Mouse (Mus musculus) liver, adult (tissue): ENCODE measurements around the gene Nup98.
A peak's percentile ranks its signal among the peaks of the same experiment; 100 is the strongest.

Experiments
- GATA4 ChIP-seq: IDR thresholded peaks from 2 replicates; pipeline ENCODE4 v1.6.1; 2014; ENCODE audit warnings: mild to moderate bottlenecking, low read length; ENCODE audit not compliant: insufficient replicate concordance

Gene Nup98

DNA sequence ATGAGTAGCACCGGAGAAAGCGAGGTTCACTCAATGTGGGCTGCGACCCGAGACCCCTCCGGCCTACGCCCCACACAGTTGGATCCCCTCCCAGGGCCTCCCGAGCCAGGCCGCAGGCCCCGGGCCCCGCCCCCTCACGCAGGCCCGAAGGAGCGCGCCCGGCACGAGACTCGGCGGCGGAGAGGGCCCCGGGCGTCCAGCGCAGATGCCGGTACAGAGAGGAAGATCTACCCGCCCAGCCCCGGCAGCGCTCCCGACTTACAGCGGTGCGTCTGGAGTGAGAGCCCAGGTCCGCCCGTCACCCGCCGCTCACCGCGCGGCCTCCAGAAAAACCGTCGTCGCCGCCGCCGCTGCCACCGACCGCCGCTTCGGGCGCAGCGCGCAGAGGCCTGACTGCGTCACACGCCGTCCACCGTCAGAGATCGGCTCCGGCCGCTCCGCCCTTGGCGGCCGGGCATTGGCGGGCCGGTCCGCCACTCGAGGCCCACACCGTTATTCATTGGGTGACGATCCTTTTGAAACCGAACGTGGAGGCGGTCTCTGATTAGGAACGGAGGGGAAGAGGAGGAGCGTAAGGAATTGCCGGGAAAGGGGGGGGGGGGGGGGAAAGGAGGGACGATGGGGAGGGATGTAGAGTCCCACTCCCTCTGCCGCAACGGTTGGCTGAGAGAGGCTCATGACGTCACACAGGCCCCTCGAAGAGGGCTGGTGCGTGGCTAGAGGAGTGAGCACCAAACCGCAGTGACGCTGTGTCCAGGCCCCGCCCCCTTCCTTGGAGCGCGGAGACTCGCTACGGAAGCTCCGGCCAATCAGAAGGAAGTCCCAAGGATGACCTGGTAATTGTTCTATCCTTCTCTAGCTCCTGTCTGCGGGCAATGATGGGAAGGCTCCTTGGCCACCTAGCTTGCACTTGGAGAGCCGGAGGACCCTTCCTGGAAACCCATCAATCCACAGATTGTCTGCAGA is at the start of gene Nup98, which contains the start of gene Pgap2:
Gene Nup98 (minus strand): TSS at position 421 of the 966 bp plus-strand sequence.
Gene Pgap2 (plus strand): TSS at position 453 of the 966 bp plus-strand sequence.
- peak; percentile 63; the same call in 1 of the 2 replicates for TF ChIP-seq GATA4

DNA sequence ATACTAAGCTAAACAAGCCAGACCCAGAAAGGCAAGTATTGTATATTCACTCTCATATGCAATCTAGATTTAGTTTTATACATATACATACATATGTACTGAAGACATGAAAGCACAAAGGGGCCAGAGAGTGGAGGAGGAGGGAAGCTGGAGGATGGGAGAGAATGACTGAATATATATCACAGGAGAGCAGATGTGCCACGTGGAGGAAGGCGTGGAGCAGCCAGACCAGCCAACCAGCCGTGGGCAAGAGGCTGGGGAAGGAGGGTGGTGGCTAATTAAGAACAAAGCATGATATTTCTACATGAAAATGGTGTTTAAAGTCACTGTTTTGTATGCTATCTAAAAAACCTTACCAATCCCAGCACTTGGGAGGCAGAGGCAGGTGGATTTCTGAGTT is 48.8 kb upstream of the Nup98 start:
- no peak for TF ChIP-seq GATA4

DNA sequence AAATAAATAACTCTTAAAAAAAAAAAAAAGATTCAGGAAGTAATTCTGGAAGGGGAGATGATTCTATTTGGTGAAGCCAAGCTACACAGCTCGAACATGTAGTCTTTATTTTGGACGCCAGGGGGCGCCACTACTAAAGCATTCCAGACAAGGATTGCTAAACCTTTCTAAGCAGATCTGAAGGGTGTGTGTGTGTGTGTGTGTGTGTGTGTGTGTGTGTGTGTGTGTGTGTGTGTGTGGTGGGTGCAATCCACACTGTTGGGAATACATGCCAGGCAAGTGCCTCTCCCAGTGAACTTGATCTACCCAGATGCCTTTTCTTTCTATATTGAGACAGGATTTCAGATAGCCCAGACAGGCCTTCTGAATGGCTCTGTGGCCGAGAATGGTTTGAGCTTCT is 48.2 kb upstream of the Nup98 start:
- TF ChIP-seq GATA4: no peak

DNA sequence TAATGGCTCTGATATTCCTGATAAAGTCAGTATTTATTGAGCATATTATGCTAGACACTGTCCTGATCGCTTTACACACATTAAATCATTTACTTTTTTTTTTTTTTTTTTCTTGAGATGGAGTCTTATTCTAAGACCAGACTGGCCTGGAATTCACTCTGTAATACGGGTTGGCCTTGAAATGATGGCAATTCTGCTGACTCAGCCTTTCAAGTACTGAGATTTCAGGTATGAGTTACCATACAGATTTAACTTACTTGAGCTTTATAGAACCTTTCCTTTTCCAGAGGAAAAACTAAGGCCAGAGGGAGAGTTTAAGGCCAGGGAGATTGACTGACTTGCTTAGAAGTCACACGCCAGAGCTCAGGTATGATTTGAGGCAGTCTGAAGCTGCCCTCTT is 46.7 kb upstream of the Nup98 start:
- TF ChIP-seq GATA4: no peak

DNA sequence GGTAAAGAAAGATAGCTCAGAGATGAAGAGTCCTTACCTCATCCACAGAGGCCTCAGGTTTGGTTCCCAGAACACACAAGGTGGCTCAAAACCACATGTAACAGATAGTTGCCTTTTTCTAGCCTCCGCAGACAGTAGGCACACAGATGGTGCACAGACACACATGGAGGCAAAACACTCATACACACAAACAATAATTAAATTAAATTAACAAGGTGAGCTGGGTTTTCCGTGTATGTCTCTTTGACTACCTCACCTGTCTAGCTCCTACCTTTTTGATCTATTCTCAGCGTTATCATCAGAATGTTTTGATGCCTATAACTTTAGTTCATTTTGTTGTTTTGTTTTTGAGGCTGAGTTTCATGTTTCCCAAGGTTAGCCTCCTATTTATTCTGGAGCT is 46.0 kb upstream of the Nup98 start, which contains the start of gene Rhog:
Gene Rhog (minus strand): TSS at position 101 of the 400 bp plus-strand sequence.
- TF ChIP-seq GATA4: no peak

DNA sequence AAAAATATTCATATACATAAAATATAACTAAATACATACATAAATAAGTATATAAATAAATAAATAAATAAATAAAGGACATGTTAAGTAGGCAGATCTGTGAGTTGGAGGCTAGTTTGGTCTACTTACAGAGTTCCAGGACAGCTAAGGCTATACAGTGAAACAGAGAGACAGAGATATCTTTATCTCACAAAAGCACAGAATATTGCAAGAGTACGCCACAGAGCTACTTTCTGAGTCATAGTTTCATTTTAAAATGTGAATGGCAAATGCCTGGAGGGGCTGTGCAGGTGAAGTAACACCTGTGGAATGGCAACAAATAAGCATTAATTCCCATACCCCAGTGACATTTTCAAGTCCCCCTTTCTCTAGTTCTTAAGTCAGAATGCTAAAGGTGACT is 43.7 kb upstream of the Nup98 start:
- no peak for TF ChIP-seq GATA4

DNA sequence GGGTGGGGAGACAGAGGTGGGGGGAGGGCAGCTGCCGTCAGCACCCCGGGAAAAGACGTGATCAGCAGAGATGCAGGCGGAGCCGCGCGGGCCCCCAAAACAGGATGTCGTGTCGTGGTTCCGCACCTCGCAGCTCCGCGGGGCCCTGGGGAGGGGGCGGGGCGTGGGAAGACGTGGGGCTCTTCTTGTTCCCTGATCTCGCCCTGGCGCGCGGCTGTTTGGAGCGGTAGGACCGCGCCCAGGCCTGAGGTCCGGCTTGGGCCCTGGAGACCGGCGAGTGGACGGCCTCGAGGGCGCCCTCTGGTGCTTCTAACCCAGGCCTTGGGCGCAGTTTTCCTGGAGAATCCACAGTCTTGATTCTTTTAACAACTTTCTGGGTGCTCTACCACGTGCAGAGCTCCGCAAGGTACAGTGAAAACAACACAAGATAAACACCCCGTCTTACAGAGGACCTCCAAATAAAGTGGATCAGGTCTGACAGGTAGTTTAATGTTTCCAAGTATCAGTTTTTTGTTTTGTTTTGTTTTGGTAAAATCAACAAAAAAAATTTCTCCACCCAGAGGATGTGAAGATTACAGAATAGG is 40.7 kb upstream of the Nup98 start:
- TF ChIP-seq GATA4: peak; percentile 18; the same call in 1 of the 2 replicates

DNA sequence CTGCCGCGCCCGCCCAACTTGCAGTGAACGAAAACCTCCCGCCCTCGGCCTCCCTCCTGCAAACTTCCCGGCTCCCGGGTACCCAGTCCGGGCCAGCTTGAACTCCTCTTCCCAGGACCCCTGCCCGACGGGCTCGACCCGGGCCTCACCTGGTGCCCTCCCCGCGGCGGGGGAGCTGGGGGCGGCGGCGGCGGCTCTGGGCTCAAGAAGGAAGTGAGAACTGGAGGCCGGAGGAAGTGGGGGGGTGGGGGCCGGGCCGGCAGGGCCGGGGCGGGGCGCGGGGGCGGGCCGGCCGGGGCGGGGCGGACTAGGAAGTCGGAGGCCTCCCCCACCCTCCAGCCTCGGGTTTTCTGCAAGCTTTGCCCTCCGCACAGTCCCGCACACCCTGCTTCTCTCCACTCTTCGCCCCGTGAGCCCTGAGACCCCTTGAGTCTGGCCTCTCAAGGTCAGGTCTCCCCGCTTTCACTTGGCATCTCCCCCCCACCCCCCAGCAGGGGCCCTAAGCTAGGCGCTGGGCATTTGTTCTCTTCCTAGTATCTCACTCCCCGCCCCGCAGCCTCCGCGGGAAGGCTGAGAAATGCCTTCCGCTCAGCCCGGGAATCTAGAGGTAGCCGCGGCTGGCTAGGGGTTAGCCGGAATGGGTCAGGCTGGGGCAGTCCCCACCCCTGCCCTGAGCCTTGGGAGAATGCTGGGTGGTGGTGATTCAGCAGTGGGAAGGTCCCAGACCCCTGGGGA is 40.1 kb upstream of the Nup98 start:
- no peak for TF ChIP-seq GATA4

DNA sequence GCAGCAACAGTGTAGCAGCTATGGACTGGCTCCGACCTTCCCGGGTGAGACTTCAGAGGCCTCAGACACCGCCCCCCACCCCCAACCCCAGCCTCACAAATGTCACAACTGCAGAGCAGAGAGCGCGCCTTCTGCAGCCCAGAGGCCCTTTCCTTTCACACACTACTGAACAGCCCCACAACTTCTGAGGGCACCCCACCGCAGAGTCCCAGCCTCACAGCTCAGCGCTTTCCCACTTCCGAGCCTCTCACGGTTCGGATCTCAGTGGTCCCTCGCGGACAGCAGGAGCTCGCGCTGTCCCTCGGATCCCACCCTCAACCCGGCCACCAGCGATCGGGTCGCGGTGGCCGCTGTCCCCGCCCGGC is 39.5 kb upstream of the Nup98 start:
- TF ChIP-seq GATA4: no peak

DNA sequence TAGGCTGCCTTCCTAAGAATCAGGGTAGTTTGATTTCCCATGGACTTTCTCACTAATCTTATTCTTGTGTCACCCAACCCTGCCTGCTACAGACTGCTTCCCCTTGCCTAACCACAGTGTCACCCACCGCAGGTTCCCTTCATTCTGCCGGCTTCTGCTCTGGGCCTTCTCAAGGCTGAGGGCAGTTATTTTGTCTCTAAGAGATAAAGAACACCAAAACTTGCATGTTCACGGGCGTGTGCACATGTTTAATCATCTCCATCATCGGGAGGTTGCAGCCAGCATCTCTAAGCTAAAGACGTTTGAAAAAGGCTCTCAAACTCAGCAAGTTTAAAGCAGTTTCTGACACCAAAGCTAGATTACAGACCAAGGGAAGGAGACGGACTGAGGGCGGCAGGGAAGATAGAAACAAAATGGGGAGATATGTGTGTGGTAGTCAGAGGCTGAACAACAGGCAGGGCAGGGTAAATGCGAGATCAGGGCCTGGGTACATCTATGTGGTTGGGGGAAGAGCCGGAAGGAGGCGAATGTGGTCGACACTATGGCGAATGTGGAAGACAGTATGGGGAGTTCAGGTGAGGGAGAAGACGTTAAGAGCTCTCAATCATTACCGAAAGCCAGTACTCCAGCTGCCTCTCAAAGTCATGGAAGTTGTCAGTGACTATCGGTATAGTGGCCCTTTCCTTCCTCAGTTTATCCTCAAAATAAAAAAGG is 38.9 kb upstream of the Nup98 start:
- no peak for TF ChIP-seq GATA4

DNA sequence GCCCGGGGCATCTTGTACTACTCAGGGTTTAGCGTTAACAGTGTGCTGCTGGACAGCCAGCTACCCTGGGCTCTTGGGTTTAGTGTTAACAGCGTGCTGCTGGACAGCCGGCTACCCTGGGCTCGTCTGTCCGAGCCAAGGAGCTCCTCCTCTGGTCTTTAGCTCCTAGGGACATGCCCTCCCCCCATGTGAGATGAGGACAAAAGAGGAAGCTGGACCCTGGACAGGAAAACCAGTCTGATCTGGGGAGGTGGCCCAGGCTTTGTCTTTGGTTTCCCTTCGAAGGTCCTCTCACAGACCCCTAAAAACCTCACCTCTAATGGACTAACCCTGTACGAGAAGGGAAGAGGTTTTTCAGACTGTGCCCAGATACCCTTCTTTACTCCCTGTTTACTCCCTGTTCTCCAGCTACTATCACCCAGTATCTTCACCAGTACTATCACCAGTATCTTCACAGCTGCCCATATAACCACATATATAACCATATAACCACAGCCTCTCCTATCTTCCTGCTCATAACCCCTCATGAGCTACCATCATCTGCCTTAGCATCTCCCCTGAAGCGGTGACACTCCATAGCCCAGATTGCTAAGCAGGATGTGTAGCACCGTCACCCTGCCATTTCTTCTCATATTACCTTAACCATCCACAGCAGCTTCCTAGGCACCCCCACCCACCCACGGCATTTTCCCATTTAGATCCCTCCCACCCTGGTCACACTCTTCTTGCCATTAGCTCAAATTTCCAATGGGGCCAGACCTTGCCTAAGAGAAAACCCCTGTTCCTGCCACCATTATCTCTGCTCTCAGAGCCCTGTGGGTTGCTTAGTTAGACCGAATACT is 37.2 kb upstream of the Nup98 start:
- TF ChIP-seq GATA4: no peak

DNA sequence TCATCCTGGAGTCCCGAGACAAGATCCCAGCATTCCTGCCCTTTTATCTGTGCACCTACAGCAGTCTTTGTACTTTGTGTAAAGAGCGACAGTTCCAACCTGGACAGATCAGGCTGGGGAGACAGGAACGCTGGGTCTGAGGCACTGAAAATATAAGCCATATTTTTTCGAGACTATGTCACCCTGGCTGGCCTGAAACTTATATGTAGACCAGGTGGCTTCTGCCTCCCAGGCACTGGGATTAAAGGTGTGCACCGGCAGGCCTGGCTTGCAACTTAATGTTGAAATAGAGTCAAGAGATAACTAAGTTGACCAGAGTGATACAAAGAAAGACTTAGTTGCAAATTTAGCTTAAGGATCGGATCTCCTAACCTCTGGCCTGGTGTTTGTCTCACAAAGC is 36.3 kb upstream of the Nup98 start:
- no peak for TF ChIP-seq GATA4

DNA sequence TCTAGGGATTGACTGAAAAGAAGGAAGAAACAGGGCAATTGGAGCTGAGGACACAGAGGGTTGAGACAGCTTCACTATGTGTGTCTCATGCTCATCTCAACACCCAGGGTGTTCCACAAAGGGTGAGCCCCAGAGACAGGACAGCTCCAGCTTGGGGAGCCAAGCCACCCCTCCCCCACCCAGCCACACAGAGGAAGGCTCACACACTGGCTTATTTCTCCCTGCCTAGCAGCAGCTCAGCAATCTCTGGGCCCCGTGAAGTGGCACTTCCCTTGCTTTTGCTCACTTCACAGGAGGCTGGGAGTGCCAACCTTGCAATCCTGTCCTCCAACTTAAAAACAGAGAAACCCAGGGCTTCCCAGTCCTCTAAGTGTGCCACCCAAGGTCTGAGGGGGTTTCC is 35.8 kb upstream of the Nup98 start:
- TF ChIP-seq GATA4: no peak

DNA sequence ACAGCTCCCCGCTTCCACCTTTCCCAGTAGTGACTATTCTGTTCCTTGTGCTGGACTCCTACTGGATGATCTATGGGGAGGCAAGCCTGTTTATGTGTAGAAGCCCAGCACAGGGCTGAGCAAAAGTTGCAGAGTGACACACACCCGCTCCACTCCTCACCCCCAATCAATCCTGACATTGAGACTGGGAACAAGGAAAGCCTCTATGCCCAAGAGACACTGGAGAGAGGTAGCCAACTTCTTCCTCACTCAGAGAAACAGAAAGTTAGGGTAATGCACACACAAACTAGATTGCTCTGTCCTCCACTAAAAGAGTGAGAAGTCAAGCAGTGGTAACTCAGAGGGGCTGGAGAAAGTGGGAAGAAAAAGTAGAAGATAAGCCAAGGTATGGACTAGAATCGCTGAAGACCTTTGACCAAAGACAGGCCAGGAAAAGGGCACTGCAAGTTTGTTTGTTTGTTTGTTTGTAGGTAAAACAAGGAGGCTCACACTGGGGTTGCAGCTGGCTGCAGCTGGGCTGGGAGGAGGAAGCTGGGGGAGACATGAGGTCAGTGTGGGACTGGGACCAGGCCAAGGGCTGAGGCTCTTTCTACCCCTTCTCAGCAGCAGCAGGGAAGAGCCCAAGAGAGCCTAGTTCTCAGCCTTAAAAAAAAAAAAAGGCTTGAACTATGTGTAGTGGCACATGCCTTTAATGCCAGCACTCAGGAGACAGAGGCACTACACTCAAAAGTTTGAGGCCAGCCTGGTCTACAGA is 35.0 kb upstream of the Nup98 start:
- no peak for TF ChIP-seq GATA4

DNA sequence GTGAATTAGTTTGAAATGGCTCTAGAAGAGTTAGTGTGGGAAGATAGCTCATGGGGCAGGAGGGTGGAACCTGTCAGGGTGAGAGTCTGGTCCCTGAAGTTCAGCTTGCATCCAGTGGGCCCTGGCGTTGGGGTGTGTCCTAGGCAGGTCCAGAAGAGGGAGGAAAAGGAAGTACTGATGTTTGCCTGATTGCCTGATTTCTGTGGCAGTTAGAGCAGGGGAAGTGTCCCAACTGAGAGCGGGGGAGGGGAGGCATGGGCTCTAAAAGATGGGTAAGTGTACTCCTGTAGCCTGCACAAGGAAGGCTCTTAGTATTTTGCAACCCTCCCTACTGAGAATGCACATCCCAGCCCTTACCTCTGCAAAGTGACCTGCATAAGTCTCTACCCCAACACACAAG is 33.9 kb upstream of the Nup98 start:
- no peak for TF ChIP-seq GATA4
